Mouse (Mus musculus): ENCODE data around the gene Ptprt. TPM values are rescaled to one million over a fixed set of nuclear protein-coding genes. Genes with fewer than 3 reads are reported as not detected.

The Ptprt gene
- total RNA-seq, 2 experiments from 2014 or later: 0.41 to 0.59 TPM

GRCm38 (mm10) chr2:161480445-161480844 is 1180.5 kb downstream of the Ptprt start:
- no peak for DNase-seq
- intact Hi-C loops (cut with DNase I): no loop called here
